Mouse (Mus musculus): ENCODE results near the gene Dcp1b. TPM values are rescaled to one million over a fixed set of nuclear protein-coding genes. Genes with fewer than 3 reads are reported as not detected.

Dcp1b gene
- polyA plus RNA-seq, 1 experiment from 2014 or later = 14.2 TPM

DNA sequence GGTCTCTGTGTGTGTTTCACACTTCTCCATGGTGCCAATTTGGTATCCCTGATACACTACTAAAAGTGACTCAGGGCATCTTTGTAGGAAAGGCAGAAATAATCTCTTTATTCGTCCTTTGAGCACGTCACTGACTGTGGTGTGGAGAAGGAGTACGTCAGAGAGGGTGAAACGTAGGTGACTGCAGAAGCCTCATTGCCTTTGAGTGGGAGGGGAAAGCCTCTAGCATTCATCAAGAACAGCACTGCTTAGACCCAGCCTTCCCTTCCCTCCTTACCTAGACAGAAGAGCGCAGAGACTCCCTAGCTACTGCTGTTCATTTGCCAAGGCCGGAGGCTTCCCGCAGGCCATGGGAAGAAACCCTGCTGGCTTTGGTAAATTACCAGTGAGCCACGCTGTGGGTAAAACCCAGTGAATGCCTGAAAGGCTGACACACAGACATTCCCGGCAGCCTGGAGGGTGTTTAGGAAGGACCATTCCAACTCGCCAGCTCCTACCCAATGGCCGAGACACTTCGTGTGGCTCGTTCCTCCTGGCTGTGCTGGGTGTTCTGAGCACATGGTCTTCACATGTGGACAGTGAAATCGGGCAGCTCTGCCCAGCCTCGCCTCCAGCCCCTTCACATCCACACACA lies 44.3 kb downstream of the Dcp1b start:
- Histone ChIP-seq H3K36me3 (replicated peaks) (peaks cover 8% of the 10 kb centered on the region; the same call in 1 of the 2 replicates), H3K4me2 (no peak overlapping the region), H3K27ac (no peak overlapping the region), H3K9ac (no peak overlapping the region), H3K9me3 (no peaks in the 10 kb centered on the region), H3K27me3 (replicated peaks) (no peaks in the 10 kb centered on the region), H3K4me1 (0 out of 2 replicates have a peak, but pooled peaks cover 7% of the 10 kb centered on the region), H3K4me3 (no peak overlapping the region)
- ATAC-seq (replicated peaks) = no peak
- 76% methylated on average over 15 of the region's 15 CpGs for WGBS

DNA sequence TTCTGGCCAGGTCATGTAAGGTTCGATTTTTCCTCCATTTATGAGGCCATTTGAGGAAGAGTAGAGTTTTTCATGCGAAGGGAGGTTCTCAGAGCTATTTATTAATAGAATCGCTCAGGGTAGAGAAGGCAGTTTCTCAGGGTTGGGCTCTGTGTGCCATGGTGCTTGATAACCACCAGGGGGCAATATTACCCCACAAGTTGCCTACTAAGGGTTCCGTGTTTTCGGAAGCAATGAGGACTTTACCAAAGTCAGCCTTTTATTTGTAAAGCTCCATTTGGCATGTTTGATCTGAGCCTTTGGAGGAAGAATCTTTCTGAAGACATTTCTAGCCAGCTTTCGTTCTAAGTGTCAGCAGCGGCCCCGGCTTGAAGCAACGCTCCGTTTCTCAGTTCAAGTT lies 45.2 kb downstream of the Dcp1b start:
- Histone ChIP-seq H3K27ac (no peak overlapping the region), H3K9me3 (no peaks in the 10 kb centered on the region), H3K4me1 (peaks cover 12% of the 10 kb centered on the region; the same call in 1 of the 2 replicates), H3K4me3 (no peak overlapping the region), H3K9ac (no peak overlapping the region), H3K27me3 (replicated peaks) (no peaks in the 10 kb centered on the region), H3K36me3 (replicated peaks) (0 out of 2 replicates have a peak, but pooled peaks cover 6% of the 10 kb centered on the region), H3K4me2 (no peak overlapping the region)
- 47% methylated on average over 10 of the region's 10 CpGs for WGBS
- peak; percentile 66; the same call in 1 of the 2 replicates for ATAC-seq (replicated peaks)

DNA sequence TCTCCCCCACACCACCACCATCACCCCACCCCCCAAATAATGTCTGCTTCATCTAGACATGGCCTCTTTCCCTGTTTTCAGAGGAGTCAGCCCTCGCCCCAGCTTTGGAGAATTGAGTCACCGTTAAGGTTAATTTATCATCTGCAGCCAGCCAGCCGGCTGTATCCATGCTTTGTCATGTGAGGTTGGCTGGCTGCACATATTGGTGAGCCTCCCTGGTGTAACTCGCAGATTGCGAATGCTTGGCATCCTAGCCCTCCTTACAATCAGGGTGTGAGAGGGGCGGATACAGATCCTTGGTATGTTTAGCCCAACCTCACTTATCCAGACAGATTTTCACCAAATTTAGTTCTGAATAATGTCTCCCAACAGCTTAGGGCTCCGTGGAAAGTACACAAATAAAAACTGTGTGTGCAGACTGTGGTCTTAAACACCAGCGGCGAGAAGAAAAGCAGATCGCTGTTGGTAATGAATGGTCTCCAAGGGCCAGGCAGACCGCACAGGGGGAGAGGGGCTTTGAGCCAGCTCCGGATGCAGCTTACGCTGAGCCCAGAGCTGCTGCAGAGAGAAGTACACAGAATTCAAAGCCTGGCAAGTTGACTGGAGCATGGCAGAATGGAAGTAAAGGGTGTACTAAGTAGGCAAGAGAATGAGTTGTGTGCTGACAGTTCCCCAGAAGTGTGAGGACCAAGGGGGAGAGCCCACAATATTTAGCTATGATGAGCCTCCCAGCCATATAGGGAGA lies 49.6 kb downstream of the Dcp1b start:
- Histone ChIP-seq H3K9ac (no peak overlapping the region), H3K27ac (peak overlapping the region; percentile 5; the same call in 1 of the 2 replicates), H3K27me3 (replicated peaks) (no peaks in the 10 kb centered on the region), H3K9me3 (no peaks in the 10 kb centered on the region), H3K36me3 (replicated peaks) (no peaks in the 10 kb centered on the region), H3K4me1 (peaks cover 13% of the 10 kb centered on the region; the same call in 1 of the 2 replicates), H3K4me3 (no peak overlapping the region), H3K4me2 (no peak overlapping the region)
- peak; percentile 57; the same call in 1 of the 2 replicates for ATAC-seq (replicated peaks)
- 49% methylated on average over 13 of the region's 13 CpGs for WGBS

DNA sequence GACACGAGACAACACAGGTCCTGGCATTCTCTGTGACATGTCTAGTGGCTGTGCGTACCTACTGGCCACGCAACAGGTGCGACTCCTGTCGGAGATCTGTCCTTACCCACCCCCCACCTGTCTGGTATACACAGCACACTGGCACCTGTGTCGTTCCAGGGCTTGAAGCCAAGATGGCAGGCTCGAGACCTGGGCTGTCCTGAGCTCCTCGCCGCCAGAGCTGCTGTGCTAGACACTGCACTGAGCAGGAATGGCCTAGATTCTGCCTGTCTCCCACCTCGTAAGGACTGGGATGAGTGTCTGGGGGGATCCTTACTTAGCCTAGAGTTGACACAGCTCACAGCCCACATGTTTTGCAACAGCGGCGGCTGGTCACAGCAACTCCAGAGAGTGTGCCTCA lies 50.2 kb downstream of the Dcp1b start:
- no peak overlapping the region for H3K9ac ChIP-seq

DNA sequence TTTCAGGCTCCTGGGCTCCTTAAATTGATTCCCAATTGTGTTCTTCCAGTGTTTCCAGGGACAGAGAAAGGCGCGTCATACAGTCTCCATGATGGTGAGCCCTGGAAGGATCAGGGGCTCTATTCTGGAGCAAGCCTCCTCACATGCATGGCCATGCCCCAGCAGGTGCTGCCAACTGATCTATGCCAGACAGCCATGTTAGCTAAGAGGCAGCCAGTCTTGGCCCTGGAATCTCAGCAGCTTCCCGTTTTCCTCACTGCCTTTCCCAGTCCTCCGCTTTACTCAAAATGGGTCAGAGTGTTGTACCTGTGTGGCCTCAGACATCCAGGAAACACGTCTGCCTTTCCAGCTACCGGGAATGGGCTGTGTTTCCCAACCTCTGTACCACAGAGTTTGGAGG lies 50.7 kb downstream of the Dcp1b start:
- no peaks in the 10 kb centered on the region for H3K27me3 ChIP-seq (replicated peaks)

More for the DNA sequence above, 50.2 kb downstream of the Dcp1b start:
- Histone ChIP-seq H3K36me3 (replicated peaks) (no peaks in the 10 kb centered on the region), H3K4me2 (no peak overlapping the region), H3K9me3 (no peaks in the 10 kb centered on the region), H3K4me3 (no peak overlapping the region), H3K27ac (no peak overlapping the region), H3K4me1 (peaks cover 13% of the 10 kb centered on the region; the same call in 1 of the 2 replicates), H3K27me3 (replicated peaks) (no peaks in the 10 kb centered on the region)
- 0 out of 2 replicates have a peak, but pooled peaks have one; percentile 37 for ATAC-seq (replicated peaks)
- WGBS = 76% methylated on average over 12 of the region's 12 CpGs

DNA sequence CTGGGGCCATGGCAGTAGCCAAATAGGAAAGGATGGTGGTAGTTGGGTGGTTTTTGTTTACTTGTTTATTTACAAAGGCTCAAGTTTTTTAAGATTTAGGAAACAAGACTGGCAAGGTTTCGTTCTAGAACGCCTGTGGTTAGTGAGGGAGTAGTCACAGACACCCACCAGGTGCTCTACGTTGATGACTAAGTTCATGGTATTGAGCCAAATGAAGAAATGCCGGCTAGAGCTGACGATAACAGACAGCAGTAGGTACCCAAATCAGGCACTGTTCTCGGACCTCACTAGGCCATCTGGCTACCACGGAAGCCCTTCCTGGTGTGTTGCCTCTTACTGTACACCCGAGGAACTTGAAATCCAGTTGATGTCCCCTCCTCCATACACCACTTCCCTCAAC lies 51.9 kb downstream of the Dcp1b start:
- H3K27ac ChIP-seq = no peak overlapping the region

More for the DNA sequence above, 50.7 kb downstream of the Dcp1b start:
- Histone ChIP-seq H3K27ac (no peak overlapping the region), H3K4me1 (peaks cover 10% of the 10 kb centered on the region; the same call in 1 of the 2 replicates), H3K36me3 (replicated peaks) (no peaks in the 10 kb centered on the region), H3K9ac (no peak overlapping the region), H3K9me3 (no peaks in the 10 kb centered on the region), H3K4me3 (no peak overlapping the region), H3K4me2 (no peak overlapping the region)
- no peak for ATAC-seq (replicated peaks)
- 89% methylated on average over 6 of the region's 6 CpGs for WGBS

DNA sequence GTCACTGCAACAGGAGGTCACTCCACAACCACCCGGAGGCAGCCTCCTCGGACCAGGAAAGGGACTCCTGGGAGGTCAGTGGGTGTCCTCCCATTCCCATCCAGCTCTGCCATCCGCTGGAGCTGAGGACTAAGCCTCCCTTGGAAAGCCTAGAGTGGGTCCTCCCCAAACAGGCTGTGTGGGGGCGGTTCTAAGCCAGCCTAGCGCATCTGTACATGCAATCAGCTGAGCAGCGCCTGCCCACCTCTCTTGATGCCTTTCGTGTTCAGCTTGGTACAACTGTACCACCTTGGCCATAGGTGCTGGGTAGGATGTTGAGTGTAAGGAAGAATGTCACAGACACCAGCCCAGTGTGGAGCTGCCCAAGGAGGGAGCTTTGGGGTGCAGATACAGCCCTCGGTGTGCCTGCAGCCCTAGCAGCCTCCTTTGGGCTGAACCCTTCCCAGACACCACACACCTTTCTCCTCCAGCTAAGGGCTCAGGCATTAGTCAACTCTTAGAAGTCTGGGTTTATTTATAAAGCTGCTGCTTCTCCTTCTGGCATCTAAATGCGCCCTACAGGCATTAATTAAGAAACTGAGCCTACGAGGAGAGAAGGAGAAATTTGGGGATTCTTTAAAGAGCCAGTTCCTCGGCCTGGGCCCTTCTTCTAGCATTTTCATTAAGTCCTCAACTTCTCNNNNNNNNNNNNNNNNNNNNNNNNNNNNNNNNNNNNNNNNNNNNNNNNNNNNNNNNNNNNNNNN lies 54.0 kb downstream of the Dcp1b start:
- no peak for ATAC-seq (replicated peaks)
- peaks cover 9% of the 10 kb centered on the region; the same call in 1 of the 2 replicates for H3K4me1 ChIP-seq
- WGBS = 82% methylated on average over 11 of the region's 11 CpGs
- H3K9me3 ChIP-seq = no peaks in the 10 kb centered on the region
- H3K9ac ChIP-seq = no peak overlapping the region
- no peaks in the 10 kb centered on the region for H3K36me3 ChIP-seq (replicated peaks)
- no peak overlapping the region for H3K27ac ChIP-seq
- H3K4me3 ChIP-seq = no peak overlapping the region
- H3K4me2 ChIP-seq = no peak overlapping the region
- no peaks in the 10 kb centered on the region for H3K27me3 ChIP-seq (replicated peaks)

More for the DNA sequence above, 51.9 kb downstream of the Dcp1b start:
- WGBS = 92% methylated on average over 8 of the region's 8 CpGs
- Histone ChIP-seq H3K4me2 (no peak overlapping the region), H3K27me3 (replicated peaks) (no peaks in the 10 kb centered on the region), H3K4me1 (peaks cover 10% of the 10 kb centered on the region; the same call in 1 of the 2 replicates), H3K9me3 (no peaks in the 10 kb centered on the region), H3K4me3 (no peak overlapping the region), H3K9ac (no peak overlapping the region), H3K36me3 (replicated peaks) (no peaks in the 10 kb centered on the region)
- ATAC-seq (replicated peaks) = no peak

DNA sequence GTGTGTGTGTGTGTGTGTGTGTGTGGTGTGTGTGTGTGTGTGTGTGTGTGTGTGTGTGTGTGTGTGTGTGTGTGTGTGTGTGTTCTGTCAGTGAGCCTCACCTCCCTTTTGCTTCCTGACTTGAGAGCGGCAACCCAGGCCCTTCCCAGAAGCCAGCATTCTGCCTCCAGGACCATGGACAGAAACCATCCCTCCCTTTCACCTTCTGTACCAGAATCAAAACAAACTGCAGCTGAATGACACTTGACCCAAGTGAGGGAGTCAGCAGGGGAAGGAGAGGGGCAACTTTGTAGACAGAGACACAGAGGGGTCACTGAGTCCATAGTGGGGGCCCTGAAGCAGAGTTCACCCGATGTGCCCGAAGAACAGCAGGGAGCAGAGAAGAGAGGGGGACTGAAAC lies 58.0 kb downstream of the Dcp1b start:
- no peak for ATAC-seq (replicated peaks)
- Histone ChIP-seq H3K27ac (no peak overlapping the region), H3K36me3 (replicated peaks) (no peaks in the 10 kb centered on the region), H3K27me3 (replicated peaks) (no peaks in the 10 kb centered on the region), H3K4me2 (no peak overlapping the region), H3K4me3 (no peak overlapping the region), H3K9me3 (no peaks in the 10 kb centered on the region), H3K9ac (no peak overlapping the region), H3K4me1 (0 out of 2 replicates have a peak, but pooled peaks cover 11% of the 10 kb centered on the region)
- WGBS = 60% methylated on average over 3 of the region's 3 CpGs

DNA sequence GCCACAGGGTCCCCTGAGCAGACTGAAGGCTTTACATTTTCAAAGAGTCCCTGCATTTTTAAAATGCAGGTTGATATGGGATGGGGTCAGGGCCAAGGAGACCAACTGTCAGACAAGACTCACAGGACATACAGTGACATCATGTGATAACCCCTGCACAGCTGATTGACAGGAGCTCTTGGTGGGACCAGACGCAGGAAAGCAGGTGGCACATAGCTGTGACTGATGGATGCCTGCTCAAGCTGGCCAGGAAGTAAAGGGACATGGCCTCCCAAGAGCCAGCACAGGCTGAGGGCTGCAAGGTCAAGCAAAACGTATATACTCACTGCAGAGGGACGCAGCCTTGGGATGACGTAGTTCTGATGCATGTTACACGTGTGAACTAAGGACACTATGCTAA lies 60.4 kb downstream of the Dcp1b start:
- Histone ChIP-seq H3K27ac (no peak overlapping the region), H3K27me3 (replicated peaks) (no peaks in the 10 kb centered on the region), H3K4me3 (no peak overlapping the region), H3K9ac (no peak overlapping the region), H3K9me3 (no peaks in the 10 kb centered on the region), H3K4me1 (0 out of 2 replicates have a peak, but pooled peaks cover 11% of the 10 kb centered on the region), H3K36me3 (replicated peaks) (no peaks in the 10 kb centered on the region), H3K4me2 (no peak overlapping the region)
- ATAC-seq (replicated peaks) = no peak
- WGBS = 82% methylated on average over 5 of the region's 5 CpGs

DNA sequence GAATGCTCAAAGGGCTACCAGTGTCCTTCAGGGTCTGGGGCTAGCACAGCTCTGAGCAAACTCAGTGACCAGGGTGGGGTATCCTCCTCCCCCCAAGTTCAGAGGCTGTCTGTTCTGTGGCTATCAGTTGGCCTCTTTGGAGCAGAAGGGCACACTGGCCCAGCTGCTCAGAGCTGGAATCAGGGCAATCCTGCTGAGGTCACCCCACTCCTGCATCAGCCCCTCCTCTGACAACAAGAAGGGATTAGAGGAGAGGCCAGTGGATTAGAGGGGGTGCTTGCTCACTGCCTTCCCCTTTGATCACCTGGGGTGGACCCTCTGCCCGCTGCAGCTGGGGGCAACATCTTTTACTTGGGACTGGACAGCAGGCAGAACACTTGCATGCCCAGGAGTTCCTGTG lies 61.2 kb downstream of the Dcp1b start, which contains the start of gene Cacna2d4:
Cacna2d4 (plus strand) TSS at position 286 of the 400 bp plus-strand sequence.
- no peaks in the 10 kb centered on the region for H3K27me3 ChIP-seq (replicated peaks)
- H3K9ac ChIP-seq = no peak within 1 kb of the TSS
- H3K4me3 ChIP-seq = no peak within 1 kb of the TSS
- no peak for ATAC-seq (replicated peaks)
- no peak within 1 kb of the TSS for H3K4me2 ChIP-seq
- 0 out of 2 replicates have a peak, but pooled peaks cover 11% of the 10 kb centered on the region for H3K4me1 ChIP-seq
- 21% methylated on average over 1 of the region's 1 CpGs for WGBS
- peak within 1 kb of the TSS; percentile 27; the same call in 1 of the 2 replicates for H3K27ac ChIP-seq
- H3K36me3 ChIP-seq (replicated peaks) = no peaks in the 10 kb centered on the region
- no peaks in the 10 kb centered on the region for H3K9me3 ChIP-seq

DNA sequence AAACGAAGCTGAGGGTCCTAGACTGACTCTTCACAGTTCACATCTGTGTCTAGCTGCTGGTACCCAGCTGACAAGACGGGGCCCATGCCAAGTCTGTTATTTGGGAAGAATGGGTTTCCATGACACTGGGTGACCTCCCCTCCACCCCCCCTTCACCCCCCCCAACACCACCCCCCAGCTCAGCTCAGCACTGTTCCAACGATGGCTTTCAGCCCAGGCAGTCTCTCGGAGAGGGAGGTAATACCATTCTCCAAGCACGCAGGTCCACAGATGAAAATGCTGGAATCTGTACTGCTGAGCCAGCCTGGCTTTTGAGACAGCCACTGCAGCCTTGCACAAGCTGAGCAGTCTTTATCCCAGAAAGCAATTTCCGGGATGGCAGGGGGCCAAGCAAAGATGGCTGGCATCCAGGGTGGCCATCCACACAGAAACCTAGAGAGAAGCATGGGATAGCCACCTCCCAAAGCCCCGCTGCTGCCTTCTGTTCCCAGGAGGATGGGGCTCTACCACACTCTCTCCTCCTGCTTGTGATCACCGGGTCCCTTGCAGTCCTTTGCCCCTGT lies 62.5 kb downstream of the Dcp1b start:
- Histone ChIP-seq H3K27me3 (replicated peaks) (no peaks in the 10 kb centered on the region), H3K4me3 (no peak overlapping the region), H3K9me3 (no peaks in the 10 kb centered on the region), H3K36me3 (replicated peaks) (no peaks in the 10 kb centered on the region), H3K4me1 (0 out of 2 replicates have a peak, but pooled peaks cover 11% of the 10 kb centered on the region), H3K9ac (no peak overlapping the region), H3K27ac (peak overlapping the region; percentile 70), H3K4me2 (no peak overlapping the region)
- peak; percentile 89 for ATAC-seq (replicated peaks)
- 54% methylated on average over 8 of the region's 8 CpGs for WGBS
